Mouse (Mus musculus) limb, embryonic 13.5 days (tissue): ENCODE data around the gene Rora. TPM values are rescaled to one million over a fixed set of nuclear protein-coding genes. Genes with fewer than 3 reads are reported as not detected.

ENCODE experiments used
- ATAC-seq: fragments of 200-750 bp; cut with Nextera tagmentation; 2 replicates; pipeline ENCODE4 v1.8.0; 2017; ENCODE audit warnings: low read depth, moderate number of reproducible peaks, moderate TSS enrichment; ENCODE audit not compliant: low FRiP score
- H3K27ac ChIP-seq: fragments of 300-500 bp; sonication (generic); 2 replicates; pipeline ENCODE4 v1.5.1; 2015; ENCODE audit warnings: inconsistent platforms, mild to moderate bottlenecking, moderate library complexity
- H3K27me3 ChIP-seq: fragments of 300-500 bp; sonication (generic); 2 replicates; pipeline ENCODE4 v1.6.1; 2015; ENCODE audit warnings: mild to moderate bottlenecking, inconsistent platforms
- H3K36me3 ChIP-seq: fragments of 300-500 bp; sonication (generic); 2 replicates; pipeline ENCODE4 v1.6.1; 2015; ENCODE audit warnings: inconsistent platforms, mild to moderate bottlenecking, moderate library complexity
- H3K4me1 ChIP-seq: fragments of 300-500 bp; sonication (generic); 2 replicates; pipeline ENCODE4 v1.6.1; 2015; ENCODE audit warnings: inconsistent platforms
- H3K4me2 ChIP-seq: fragments of 300-500 bp; sonication (generic); replicated peaks from 2 replicates; pipeline ENCODE4 v1.6.1; 2015; ENCODE audit warnings: inconsistent platforms, mild to moderate bottlenecking, moderate library complexity
- H3K4me3 ChIP-seq: fragments of 300-500 bp; sonication (generic); 2 replicates; pipeline ENCODE4 v1.5.1; 2015; ENCODE audit warnings: moderate library complexity, mild to moderate bottlenecking, inconsistent platforms
- H3K9ac ChIP-seq: fragments of 300-500 bp; sonication (generic); 2 replicates; pipeline ENCODE4 v1.6.1; 2015; ENCODE audit warnings: mild to moderate bottlenecking, inconsistent platforms
- H3K9me3 ChIP-seq: fragments of 300-500 bp; sonication (generic); 2 replicates; pipeline ENCODE4 v1.6.1; 2016; ENCODE audit warnings: inconsistent platforms
- WGBS: fragments of 180-500 bp; shearing (Covaris S2); methylation state at CpG from one replicate; pipeline ENCODE4 v1.1.7; 2015; 5-methylcytosine and 5-hydroxymethylcytosine counted together
- polyA plus RNA-seq: library from polyadenylated mRNA; unstranded; fragments of >200 nt; fragmentation: Nextera tagmentation; extraction: Ambion mirVana; gene quantifications from 2 replicates; pipeline ENCODE4 v1.2.1, GENCODE M21; 2015

Gene Rora
- polyA plus RNA-seq, 1 experiment from 2014 or later, result 9.6 TPM

DNA sequence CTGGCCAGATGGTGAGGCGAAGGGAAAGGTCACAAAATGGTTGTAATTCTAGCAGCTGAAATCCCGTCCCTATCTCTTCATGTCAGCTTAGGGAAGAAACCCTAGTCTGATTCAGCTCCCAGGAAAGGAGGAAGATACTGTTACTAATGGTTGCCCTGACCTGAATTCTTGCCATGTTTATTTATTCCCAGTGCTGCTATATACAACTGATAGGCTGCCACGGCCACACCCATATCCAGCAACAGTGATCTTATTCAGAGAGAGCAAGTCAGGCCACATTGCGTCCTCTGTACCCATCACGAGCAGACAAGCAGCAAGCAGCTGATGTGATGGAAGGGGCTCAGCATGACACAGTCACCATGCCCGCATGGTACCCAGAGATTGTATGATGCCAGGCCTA lies 150.6 kb downstream of the Rora start:
- Histone ChIP-seq H3K4me1 (peaks cover 8% of the 10 kb centered on the region), H3K9ac (no peak overlapping the region), H3K9me3 (no peaks in the 10 kb centered on the region), H3K27me3 (peaks cover 23% of the 10 kb centered on the region), H3K36me3 (no peaks in the 10 kb centered on the region), H3K4me2 (no peak overlapping the region), H3K27ac (no peak overlapping the region), H3K4me3 (no peak overlapping the region)
- WGBS, result 52% methylated on average over 6 of the region's 6 CpGs
- ATAC-seq, result no peak

DNA sequence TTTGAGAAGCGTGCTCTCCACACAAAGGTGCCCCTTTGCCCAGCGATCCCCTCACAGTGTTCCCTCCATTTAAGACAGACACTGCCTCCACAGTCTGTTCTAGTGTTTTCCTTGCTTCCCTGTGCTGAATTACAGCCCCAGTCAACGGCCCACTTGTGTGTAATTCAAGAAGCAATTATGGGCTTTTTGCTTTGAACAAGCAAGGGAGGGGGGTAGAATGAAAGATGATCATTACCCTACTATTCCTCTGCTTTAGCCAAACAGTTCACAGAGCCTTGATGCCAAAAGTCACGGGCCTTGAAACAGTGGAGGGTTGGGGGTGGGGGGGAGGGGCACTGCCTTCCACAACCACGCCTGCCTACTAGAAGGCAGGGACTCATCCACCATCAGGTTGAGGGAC lies 152.2 kb downstream of the Rora start:
- Histone ChIP-seq H3K27ac (no peak overlapping the region), H3K27me3 (peaks cover 15% of the 10 kb centered on the region), H3K4me3 (no peak overlapping the region), H3K9ac (no peak overlapping the region), H3K36me3 (no peaks in the 10 kb centered on the region), H3K4me2 (no peak overlapping the region), H3K9me3 (no peaks in the 10 kb centered on the region), H3K4me1 (peaks cover 8% of the 10 kb centered on the region)
- 38% methylated on average over 5 of the region's 5 CpGs for WGBS
- no peak; the same call in 1 of the 2 replicates for ATAC-seq

GRCm38 (mm10) chr9:68807735-68808134 lies 154.1 kb downstream of the Rora start:
- Histone ChIP-seq H3K9me3 (no peaks in the 10 kb centered on the region), H3K9ac (no peak overlapping the region), H3K27me3 (peaks cover 22% of the 10 kb centered on the region), H3K27ac (no peak overlapping the region), H3K36me3 (no peaks in the 10 kb centered on the region), H3K4me2 (no peak overlapping the region), H3K4me3 (no peak overlapping the region), H3K4me1 (peaks cover 11% of the 10 kb centered on the region)
- no peak for ATAC-seq
- WGBS, result 82% methylated on average over 2 of the region's 2 CpGs

DNA sequence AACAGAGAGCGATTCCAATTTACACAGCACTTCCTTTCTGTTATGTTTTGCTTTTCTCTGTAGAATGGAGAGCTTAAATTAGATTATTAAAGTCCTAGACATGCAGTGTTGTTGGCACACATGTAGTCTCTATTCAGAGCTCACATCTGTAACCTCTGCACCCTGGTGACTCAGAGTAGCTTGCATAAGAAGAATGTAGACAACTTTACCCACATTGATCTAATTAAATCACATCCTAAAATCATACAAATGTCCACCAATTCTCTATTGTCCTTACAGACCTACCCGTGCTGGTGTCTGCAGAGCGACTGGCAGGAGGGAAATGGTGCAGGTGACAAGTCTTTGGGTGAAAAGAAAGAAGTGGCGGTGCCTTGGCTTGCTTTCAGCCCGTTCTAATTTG lies 155.9 kb downstream of the Rora start:
- Histone ChIP-seq H3K4me3 (no peak overlapping the region), H3K4me1 (peaks cover 23% of the 10 kb centered on the region), H3K27me3 (peaks cover 14% of the 10 kb centered on the region), H3K36me3 (no peaks in the 10 kb centered on the region), H3K9me3 (no peaks in the 10 kb centered on the region), H3K4me2 (no peak overlapping the region), H3K27ac (no peak overlapping the region), H3K9ac (no peak overlapping the region)
- WGBS, result 70% methylated on average over 5 of the region's 5 CpGs
- ATAC-seq, result no peak

- Histone ChIP-seq H3K27ac (no peak overlapping the region), H3K4me1 (peaks cover 21% of the 10 kb centered on the region)
These were observed 161.1 kb downstream of the Rora start for GRCm38 (mm10) chr9:68814723-68815122.

GRCm38 (mm10) chr9:68815877-68816276 lies 162.3 kb downstream of the Rora start:
- no peaks in the 10 kb centered on the region for H3K36me3 ChIP-seq
- H3K4me1 ChIP-seq, result peaks cover 21% of the 10 kb centered on the region
- no peak overlapping the region for H3K9ac ChIP-seq
- ATAC-seq, result no peak
- H3K4me2 ChIP-seq, result no peak overlapping the region
- 0 out of 2 replicates have a peak, but pooled peaks cover 9% of the 10 kb centered on the region for H3K27me3 ChIP-seq
- H3K4me3 ChIP-seq, result no peak overlapping the region
- no peak overlapping the region for H3K27ac ChIP-seq
- WGBS, result 75% methylated on average over 9 of the region's 9 CpGs
- H3K9me3 ChIP-seq, result no peaks in the 10 kb centered on the region

More at GRCm38 (mm10) chr9:68814723-68815122, 161.1 kb downstream of the Rora start:
- Histone ChIP-seq H3K4me3 (no peak overlapping the region), H3K9ac (no peak overlapping the region), H3K36me3 (no peaks in the 10 kb centered on the region), H3K9me3 (no peaks in the 10 kb centered on the region), H3K27me3 (0 out of 2 replicates have a peak, but pooled peaks cover 9% of the 10 kb centered on the region), H3K4me2 (no peak overlapping the region)
- WGBS, result 98% methylated on average over 1 of the region's 1 CpGs
- no peak for ATAC-seq

GRCm38 (mm10) chr9:68820036-68820435 lies 166.4 kb downstream of the Rora start:
- 80% methylated on average over 4 of the region's 4 CpGs for WGBS
- ATAC-seq, result no peak

GRCm38 (mm10) chr9:68820478-68820877 lies 166.9 kb downstream of the Rora start:
- H3K9me3 ChIP-seq, result no peaks in the 10 kb centered on the region
- no peak for ATAC-seq
- H3K4me3 ChIP-seq, result no peak overlapping the region
- H3K27me3 ChIP-seq, result 0 out of 2 replicates have a peak, but pooled peaks cover 3% of the 10 kb centered on the region
- H3K36me3 ChIP-seq, result no peaks in the 10 kb centered on the region
- no peak overlapping the region for H3K9ac ChIP-seq
- H3K4me2 ChIP-seq, result no peak overlapping the region
- peaks cover 6% of the 10 kb centered on the region; the same call in 1 of the 2 replicates for H3K4me1 ChIP-seq
- no peak overlapping the region for H3K27ac ChIP-seq

More at GRCm38 (mm10) chr9:68820036-68820435, 166.4 kb downstream of the Rora start:
- Histone ChIP-seq H3K4me2 (no peak overlapping the region), H3K4me1 (peaks cover 6% of the 10 kb centered on the region; the same call in 1 of the 2 replicates), H3K4me3 (no peak overlapping the region), H3K27ac (no peak overlapping the region), H3K36me3 (no peaks in the 10 kb centered on the region), H3K9me3 (no peaks in the 10 kb centered on the region), H3K27me3 (0 out of 2 replicates have a peak, but pooled peaks cover 3% of the 10 kb centered on the region), H3K9ac (no peak overlapping the region)

DNA sequence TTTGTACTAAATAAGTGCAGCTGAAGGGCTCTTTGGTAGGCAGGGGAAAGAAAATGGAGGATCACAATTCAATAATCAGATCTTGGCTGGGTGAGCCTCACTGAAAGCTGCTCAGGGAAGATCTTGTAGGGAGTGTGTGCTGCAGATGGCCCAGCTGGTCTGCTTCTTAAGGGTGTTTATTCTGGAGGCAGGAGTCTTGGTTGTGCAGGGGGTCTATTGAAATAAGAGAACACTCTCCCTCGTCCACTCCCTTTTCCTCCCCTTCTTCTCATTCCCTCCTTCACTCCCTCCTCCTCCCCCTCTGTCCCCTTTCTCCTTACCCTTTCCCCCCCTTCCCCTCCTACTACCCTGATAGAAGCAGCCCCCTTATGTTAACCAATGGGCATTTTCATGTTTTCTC lies 167.8 kb downstream of the Rora start:
- Histone ChIP-seq H3K4me2 (no peak overlapping the region), H3K36me3 (no peaks in the 10 kb centered on the region), H3K9me3 (no peaks in the 10 kb centered on the region), H3K9ac (no peak overlapping the region), H3K4me3 (no peak overlapping the region), H3K27me3 (0 out of 2 replicates have a peak, but pooled peaks cover 3% of the 10 kb centered on the region), H3K27ac (no peak overlapping the region), H3K4me1 (no peaks in the 10 kb centered on the region)
- ATAC-seq, result no peak
- 35% methylated on average over 1 of the region's 1 CpGs for WGBS

GRCm38 (mm10) chr9:68823292-68823691 lies 169.7 kb downstream of the Rora start:
- no peaks in the 10 kb centered on the region for H3K36me3 ChIP-seq
- WGBS, result 93% methylated on average over 5 of the region's 5 CpGs
- no peaks in the 10 kb centered on the region for H3K9me3 ChIP-seq
- no peak overlapping the region for H3K4me2 ChIP-seq
- no peak for ATAC-seq
- H3K27ac ChIP-seq, result no peak overlapping the region
- H3K27me3 ChIP-seq, result no peaks in the 10 kb centered on the region
- 0 out of 2 replicates have a peak, but pooled peaks cover 5% of the 10 kb centered on the region for H3K4me1 ChIP-seq
- H3K9ac ChIP-seq, result no peak overlapping the region
- H3K4me3 ChIP-seq, result no peak overlapping the region

DNA sequence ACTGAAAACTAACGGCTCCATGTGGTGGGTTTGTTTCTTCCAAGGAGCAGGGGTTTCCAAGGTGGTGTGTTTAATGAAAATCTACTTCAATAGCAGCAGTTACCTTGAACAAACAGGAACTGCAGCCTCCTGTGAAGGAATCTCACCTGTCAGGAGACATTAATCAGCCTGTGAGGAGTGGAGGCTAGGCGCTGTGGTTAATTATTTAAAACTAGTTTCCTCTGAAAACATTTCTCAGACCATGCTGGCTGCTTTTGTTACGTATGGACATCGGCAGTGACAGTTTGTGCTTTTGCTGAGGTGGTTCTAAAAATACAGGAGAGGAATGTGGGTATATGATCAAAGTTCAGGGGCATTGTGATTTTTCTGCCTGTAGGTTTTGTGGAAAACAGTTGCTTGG lies 171.5 kb downstream of the Rora start:
- 48% methylated on average over 4 of the region's 4 CpGs for WGBS

GRCm38 (mm10) chr9:68825841-68826240 lies 172.3 kb downstream of the Rora start:
- no peaks in the 10 kb centered on the region for H3K9me3 ChIP-seq
- WGBS, result 79% methylated on average over 3 of the region's 3 CpGs

More for the DNA sequence above, 171.5 kb downstream of the Rora start:
- ATAC-seq, result no peak
- Histone ChIP-seq H3K4me3 (no peak overlapping the region), H3K36me3 (no peaks in the 10 kb centered on the region), H3K4me2 (no peak overlapping the region), H3K9me3 (no peaks in the 10 kb centered on the region), H3K27me3 (no peaks in the 10 kb centered on the region), H3K27ac (no peak overlapping the region), H3K9ac (no peak overlapping the region), H3K4me1 (0 out of 2 replicates have a peak, but pooled peaks cover 5% of the 10 kb centered on the region)

DNA sequence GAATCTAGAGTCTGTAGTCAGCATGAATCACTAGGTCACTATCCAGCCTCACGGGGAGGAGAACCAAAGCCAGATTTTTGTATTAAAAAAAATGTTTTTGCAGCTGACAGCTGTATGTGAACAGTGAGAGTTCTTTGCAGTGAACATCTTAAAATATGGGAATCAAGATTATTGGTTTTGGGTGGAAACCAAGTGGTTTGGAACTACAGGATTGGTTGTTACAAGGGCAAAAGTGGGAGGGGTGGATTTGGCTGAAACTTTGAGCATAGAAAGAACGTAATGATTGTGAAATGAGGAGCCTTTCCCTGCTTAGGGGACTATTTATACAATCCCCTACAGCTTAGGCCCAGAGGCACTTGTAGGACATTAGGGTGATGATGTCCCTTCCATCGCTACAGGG lies 173.9 kb downstream of the Rora start:
- H3K4me1 ChIP-seq, result 0 out of 2 replicates have a peak, but pooled peaks cover 5% of the 10 kb centered on the region
- H3K4me2 ChIP-seq, result no peak overlapping the region
- H3K4me3 ChIP-seq, result no peak overlapping the region
- H3K9ac ChIP-seq, result no peak overlapping the region
- no peaks in the 10 kb centered on the region for H3K9me3 ChIP-seq
- ATAC-seq, result no peak
- no peaks in the 10 kb centered on the region for H3K36me3 ChIP-seq
- no peaks in the 10 kb centered on the region for H3K27me3 ChIP-seq
- 65% methylated on average over 3 of the region's 3 CpGs for WGBS
- no peak overlapping the region for H3K27ac ChIP-seq

More at GRCm38 (mm10) chr9:68825841-68826240, 172.3 kb downstream of the Rora start:
- no peaks in the 10 kb centered on the region for H3K27me3 ChIP-seq
- H3K4me1 ChIP-seq, result 0 out of 2 replicates have a peak, but pooled peaks cover 5% of the 10 kb centered on the region
- H3K4me3 ChIP-seq, result no peak overlapping the region
- no peak overlapping the region for H3K9ac ChIP-seq
- H3K27ac ChIP-seq, result no peak overlapping the region
- no peak overlapping the region for H3K4me2 ChIP-seq
- no peaks in the 10 kb centered on the region for H3K36me3 ChIP-seq
- ATAC-seq, result no peak
